33 mouse cellular contexts compared by ENCODE assay signal in genomic region chr14:76198406-76198805, GRCm38 (mm10).
"Had no signal": no experiment of that assay in that cellular context is flagged by ENCODE, and none has a peak within 500 bp of the region (broad histone marks: within the 10 kb centered on the region; RNA-seq: fewer than 3 reads in every experiment).

No protein-coding gene starts in this region.

- H3K27me3 ChIP-seq: heart, embryonic 12.5 days; heart, embryonic 15.5 days; hindbrain, embryonic 13.5 days; hindbrain, embryonic 15.5 days; intestine, embryonic 15.5 days; kidney, embryonic 15.5 days had no signal

- H3K9me3 ChIP-seq: heart, embryonic 12.5 days; heart, embryonic 13.5 days; heart, embryonic 15.5 days; hindbrain, embryonic 13.5 days; hindbrain, embryonic 15.5 days; intestine, embryonic 15.5 days; kidney, embryonic 15.5 days had no signal

- H3K4me3 ChIP-seq: heart, embryonic 12.5 days; heart, embryonic 13.5 days; heart, embryonic 15.5 days; hindbrain, embryonic 13.5 days; hindbrain, embryonic 15.5 days; intestine, embryonic 15.5 days; kidney, embryonic 15.5 days; layer of hippocampus, adult 2 months; left cerebral cortex, adult 2 months had no signal

- H3K4me2 ChIP-seq: heart, embryonic 11.5 days; heart, embryonic 12.5 days; heart, embryonic 13.5 days; heart, embryonic 15.5 days; hindbrain, embryonic 13.5 days; hindbrain, embryonic 14.5 days; hindbrain, embryonic 15.5 days; intestine, embryonic 15.5 days; kidney, embryonic 15.5 days had no signal

- H3K36me3 ChIP-seq: heart, embryonic 12.5 days; heart, embryonic 13.5 days; heart, embryonic 15.5 days; hindbrain, embryonic 13.5 days; hindbrain, embryonic 15.5 days; intestine, embryonic 15.5 days; kidney, embryonic 15.5 days had no signal

- DNase-seq: heart, postnatal 10 days; heart, postnatal 14 days; heart, postnatal 36 days; heart, postnatal 4 days; kidney, adult 11 months; kidney, adult 18-20 months; kidney, adult 2 months; kidney, adult 8-10 months; kidney, adult 9 months; kidney, postnatal 10 days; kidney, postnatal 14 days; kidney, postnatal 25 days; kidney, postnatal 36 days; kidney, postnatal 4 days; layer of hippocampus, adult 9-11 months; layer of hippocampus, postnatal 36 days had no signal

- H3K4me1 ChIP-seq: hindbrain, embryonic 15.5 days; intestine, embryonic 15.5 days had no signal

- ATAC-seq: hindbrain, embryonic 16.5 days; hindbrain, postnatal 0 days; inflammation-experienced regulatory T-cells, adult 6 months; intestine, embryonic 15.5 days; intestine, embryonic 16.5 days; intestine, postnatal 0 days had no signal

- H3K9ac ChIP-seq: heart, embryonic 12.5 days; heart, embryonic 13.5 days; heart, embryonic 15.5 days; hindbrain, embryonic 13.5 days; hindbrain, embryonic 14.5 days; hindbrain, embryonic 15.5 days; intestine, embryonic 15.5 days; kidney, embryonic 15.5 days had no signal

- H3K27ac ChIP-seq: heart, embryonic 13.5 days; heart, embryonic 15.5 days; hindbrain, embryonic 13.5 days; hindbrain, embryonic 14.5 days; hindbrain, embryonic 15.5 days; hindbrain, postnatal 0 days; intestine, embryonic 15.5 days; kidney, embryonic 15.5 days; kidney, postnatal 0 days; layer of hippocampus, adult 2 months; left cerebral cortex, adult 2 months had no signal
